Mouse (Mus musculus): Measurements from ENCODE around the gene Trim2. TPM values are rescaled to one million over a fixed set of nuclear protein-coding genes. Genes with fewer than 3 reads are reported as not detected.

Trim2 gene
- polyA plus RNA-seq, 1 experiment, result 3.2 TPM

DNA sequence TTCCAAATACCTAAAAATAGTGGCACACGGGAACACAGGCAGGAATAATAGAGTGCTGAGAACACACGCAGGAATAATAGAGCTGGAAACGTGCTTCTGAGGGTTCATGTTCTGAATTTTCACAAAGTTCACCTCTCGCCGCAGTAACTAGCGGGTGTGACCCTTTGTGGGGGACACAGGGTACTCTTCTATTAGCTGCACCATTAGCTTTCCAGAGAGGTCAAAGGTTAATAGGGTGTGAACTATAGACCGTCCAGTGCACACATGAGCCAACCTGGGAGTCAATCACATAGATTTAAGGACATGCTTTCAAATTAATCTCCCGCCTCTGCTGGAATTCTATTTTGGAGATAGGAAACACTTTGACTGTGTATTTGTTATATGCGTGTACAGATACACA lies 11.9 kb downstream of the Trim2 start:
- no peak overlapping the region for H3K4me3 ChIP-seq
- no peak for TF ChIP-seq CEBPB (IDR thresholded peaks at IDR 0.05; ENCODE audit: insufficient read depth, poor library complexity, severe bottlenecking)
- TF ChIP-seq TCF12 (IDR thresholded peaks at IDR 0.05; ENCODE audit: insufficient read depth, poor library complexity, severe bottlenecking), result no peak
- TF ChIP-seq SRF (IDR thresholded peaks at IDR 0.05; ENCODE audit: control insufficient read depth, insufficient read length, low read depth), result no peak
- TF ChIP-seq MYOG (IDR thresholded peaks at IDR 0.05; ENCODE audit: control insufficient read depth in 1 of 3, insufficient read depth in 1 of 3, insufficient read length in 2 of 3, low read depth in 2 of 3), result no peak
- no peak for TF ChIP-seq USF1 (IDR thresholded peaks at IDR 0.05; ENCODE audit: low read depth)
- TF ChIP-seq TCF3 (IDR thresholded peaks at IDR 0.05; ENCODE audit: insufficient read length, low read depth), result no peak
- TF ChIP-seq REST (IDR thresholded peaks at IDR 0.05; ENCODE audit: insufficient read depth, insufficient read length), result no peak
- TF ChIP-seq MYOD1 (IDR thresholded peaks at IDR 0.05; ENCODE audit: control insufficient read depth in 1 of 3, insufficient read length in 2 of 3, low read depth in 2 of 3), result no peak
- no peak for TF ChIP-seq E2F4 (IDR thresholded peaks at IDR 0.05; ENCODE audit: insufficient read depth)
- TF ChIP-seq MAX (IDR thresholded peaks at IDR 0.05; ENCODE audit: low read depth), result no peak
- TF ChIP-seq POLR2A (IDR thresholded peaks at IDR 0.05; ENCODE audit: insufficient read length, low read depth), result no peak
- no peak for TF ChIP-seq POLR2AphosphoS2 (IDR thresholded peaks at IDR 0.05; ENCODE audit: insufficient read length, low read depth)

DNA sequence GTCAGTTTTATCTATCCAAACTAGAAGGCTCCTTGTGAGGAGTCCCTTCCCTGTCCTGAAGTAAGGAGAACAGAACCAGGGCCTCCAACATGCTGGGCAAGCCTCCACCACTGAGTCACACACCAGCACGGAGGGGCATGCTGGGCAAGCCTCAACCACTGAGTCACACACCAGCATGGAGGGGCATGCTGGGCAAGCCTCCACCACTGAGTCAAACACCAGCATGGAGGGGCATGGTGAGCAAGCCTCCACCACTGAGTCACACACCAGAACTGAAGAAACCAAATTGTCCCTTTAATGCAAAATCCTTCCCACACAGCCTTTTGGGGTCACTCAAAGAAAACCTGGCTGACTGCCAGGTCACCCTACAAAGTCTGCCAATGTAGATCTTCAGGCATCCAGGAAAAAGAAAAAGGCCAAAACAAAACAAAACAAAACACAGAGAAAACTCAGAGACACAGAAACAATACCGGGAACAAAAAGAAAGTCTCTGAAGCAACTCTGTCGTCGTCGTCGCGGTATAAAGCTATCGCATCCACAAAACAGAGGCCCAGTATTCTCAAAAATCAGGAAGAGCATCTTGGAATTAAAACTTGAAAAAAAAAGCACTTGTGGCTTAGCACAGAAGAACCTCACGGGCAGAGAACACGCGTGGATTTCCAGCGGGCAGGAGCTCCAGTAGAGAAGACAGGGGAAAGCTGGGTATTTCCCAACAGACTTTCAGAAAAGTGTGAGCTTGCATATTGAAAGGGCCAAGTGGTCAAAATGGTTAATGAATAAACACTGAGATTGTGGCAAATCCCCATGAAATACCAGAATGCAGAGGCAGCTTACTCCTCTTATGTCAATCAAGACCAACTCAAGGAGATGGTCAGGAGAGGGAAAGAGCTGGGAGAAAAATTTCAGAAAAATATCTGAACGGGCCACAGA lies 12.7 kb downstream of the Trim2 start:
- H3K79me2 ChIP-seq (ENCODE audit: control insufficient read depth, insufficient read depth), result no peaks in the 10 kb centered on the region
- H3K4me2 ChIP-seq (ENCODE audit: low read depth), result peak overlapping the region; percentile 27
- TF ChIP-seq MAX (IDR thresholded peaks at IDR 0.05; ENCODE audit: low read depth), result no peak
- TF ChIP-seq CEBPB (IDR thresholded peaks at IDR 0.05; ENCODE audit: insufficient read depth, poor library complexity, severe bottlenecking), result no peak
- TF ChIP-seq E2F4 (IDR thresholded peaks at IDR 0.05; ENCODE audit: insufficient read depth), result no peak
- no peak for TF ChIP-seq TCF3 (IDR thresholded peaks at IDR 0.05; ENCODE audit: insufficient read length, low read depth)
- no peak for TF ChIP-seq POLR2A (IDR thresholded peaks at IDR 0.05; ENCODE audit: insufficient read length, low read depth)
- no peak for TF ChIP-seq USF1 (IDR thresholded peaks at IDR 0.05; ENCODE audit: low read depth)
- no peak for TF ChIP-seq SRF (IDR thresholded peaks at IDR 0.05; ENCODE audit: control insufficient read depth, insufficient read length, low read depth)
- no peak for TF ChIP-seq TCF12 (IDR thresholded peaks at IDR 0.05; ENCODE audit: insufficient read depth, poor library complexity, severe bottlenecking)
- TF ChIP-seq MYOD1 (IDR thresholded peaks at IDR 0.05; ENCODE audit: control insufficient read depth in 1 of 3, insufficient read length in 2 of 3, low read depth in 2 of 3), result no peak
- TF ChIP-seq REST (IDR thresholded peaks at IDR 0.05; ENCODE audit: insufficient read depth, insufficient read length), result no peak
- TF ChIP-seq MYOG (IDR thresholded peaks at IDR 0.05; ENCODE audit: control insufficient read depth in 1 of 3, insufficient read depth in 1 of 3, insufficient read length in 2 of 3, low read depth in 2 of 3), result no peak
- no peak for TF ChIP-seq POLR2AphosphoS2 (IDR thresholded peaks at IDR 0.05; ENCODE audit: insufficient read length, low read depth)
- no peak overlapping the region for H3ac ChIP-seq (ENCODE audit: control insufficient read depth, insufficient read length)
- no peaks in the 10 kb centered on the region for H3K27me3 ChIP-seq (ENCODE audit: control insufficient read depth, insufficient read depth, insufficient read length)
- H3K36me3 ChIP-seq (ENCODE audit: control insufficient read depth, insufficient read depth), result no peaks in the 10 kb centered on the region
- H3K4me3 ChIP-seq, result no peak overlapping the region

More for the DNA sequence above, 11.9 kb downstream of the Trim2 start:
- H3K36me3 ChIP-seq (ENCODE audit: control insufficient read depth, insufficient read depth), result no peaks in the 10 kb centered on the region
- H3K79me2 ChIP-seq (ENCODE audit: control insufficient read depth, insufficient read depth), result no peaks in the 10 kb centered on the region
- no peak overlapping the region for H3K4me2 ChIP-seq (ENCODE audit: low read depth)
- no peaks in the 10 kb centered on the region for H3K27me3 ChIP-seq (ENCODE audit: control insufficient read depth, insufficient read depth, insufficient read length)
- H3ac ChIP-seq (ENCODE audit: control insufficient read depth, insufficient read length), result no peak overlapping the region

DNA sequence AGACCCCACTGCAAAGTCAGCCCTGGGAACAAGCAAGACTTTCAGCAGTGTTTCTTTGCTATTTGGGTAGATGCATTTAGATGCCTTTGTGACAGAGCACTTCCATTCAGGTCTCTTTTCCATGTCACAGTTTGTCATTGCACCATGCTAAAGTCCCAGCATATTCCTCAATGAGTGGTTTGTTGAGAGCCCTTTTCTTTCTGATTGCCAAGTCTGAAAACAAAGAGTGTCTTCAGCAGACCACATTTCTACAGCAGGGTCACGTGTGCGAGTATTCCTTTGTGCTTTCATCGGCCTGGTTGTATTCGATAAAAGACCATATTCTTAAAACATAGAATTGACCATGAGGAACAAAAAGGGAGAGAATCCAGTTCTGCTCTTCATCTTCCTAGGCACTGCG lies 14.4 kb downstream of the Trim2 start:
- Histone ChIP-seq H3K36me3 (ENCODE audit: control insufficient read depth, insufficient read depth) (no peaks in the 10 kb centered on the region), H3K79me2 (ENCODE audit: control insufficient read depth, insufficient read depth) (no peaks in the 10 kb centered on the region), H3K4me3 (no peak overlapping the region), H3K4me2 (ENCODE audit: low read depth) (no peak overlapping the region), H3ac (ENCODE audit: control insufficient read depth, insufficient read length) (no peak overlapping the region), H3K27me3 (ENCODE audit: control insufficient read depth, insufficient read depth, insufficient read length) (no peaks in the 10 kb centered on the region)
- TF ChIP-seq MYOG (IDR thresholded peaks at IDR 0.05; ENCODE audit: control insufficient read depth in 1 of 3, insufficient read depth in 1 of 3, insufficient read length in 2 of 3, low read depth in 2 of 3) (no peak), TCF3 (IDR thresholded peaks at IDR 0.05; ENCODE audit: insufficient read length, low read depth) (no peak), POLR2AphosphoS2 (IDR thresholded peaks at IDR 0.05; ENCODE audit: insufficient read length, low read depth) (no peak)

DNA sequence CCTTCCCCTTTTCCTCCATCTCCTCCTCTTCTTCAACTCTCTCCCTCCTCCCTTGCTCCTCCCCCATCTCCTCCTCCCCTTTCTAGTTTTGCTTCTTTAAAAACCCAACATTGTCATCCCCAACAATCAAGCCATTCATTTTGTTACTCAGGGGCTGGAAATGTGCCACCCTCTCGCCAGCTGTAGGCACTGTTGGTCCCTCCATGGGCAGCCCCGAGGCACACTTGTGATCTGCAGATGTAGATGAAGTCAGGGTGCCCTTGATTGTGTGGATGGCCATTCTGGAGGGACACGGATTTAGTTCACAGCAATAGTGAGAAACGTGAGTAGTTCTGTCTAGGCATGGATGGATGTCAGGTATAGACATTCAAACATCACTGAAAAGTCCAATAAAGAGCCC lies 17.7 kb downstream of the Trim2 start:
- no peak overlapping the region for H3K4me2 ChIP-seq (ENCODE audit: low read depth)
- no peak overlapping the region for H3K4me3 ChIP-seq
- H3K36me3 ChIP-seq (ENCODE audit: control insufficient read depth, insufficient read depth), result no peaks in the 10 kb centered on the region
- TF ChIP-seq TCF12 (IDR thresholded peaks at IDR 0.05; ENCODE audit: insufficient read depth, poor library complexity, severe bottlenecking) (no peak), CEBPB (IDR thresholded peaks at IDR 0.05; ENCODE audit: insufficient read depth, poor library complexity, severe bottlenecking) (no peak), REST (IDR thresholded peaks at IDR 0.05; ENCODE audit: insufficient read depth, insufficient read length) (no peak), USF1 (IDR thresholded peaks at IDR 0.05; ENCODE audit: low read depth) (no peak), SRF (IDR thresholded peaks at IDR 0.05; ENCODE audit: control insufficient read depth, insufficient read length, low read depth) (no peak), MYOD1 (IDR thresholded peaks at IDR 0.05; ENCODE audit: control insufficient read depth in 1 of 3, insufficient read length in 2 of 3, low read depth in 2 of 3) (no peak), E2F4 (IDR thresholded peaks at IDR 0.05; ENCODE audit: insufficient read depth) (no peak), MAX (IDR thresholded peaks at IDR 0.05; ENCODE audit: low read depth) (no peak), POLR2A (IDR thresholded peaks at IDR 0.05; ENCODE audit: insufficient read length, low read depth) (no peak), POLR2AphosphoS2 (IDR thresholded peaks at IDR 0.05; ENCODE audit: insufficient read length, low read depth) (no peak), MYOG (IDR thresholded peaks at IDR 0.05; ENCODE audit: control insufficient read depth in 1 of 3, insufficient read depth in 1 of 3, insufficient read length in 2 of 3, low read depth in 2 of 3) (no peak), TCF3 (IDR thresholded peaks at IDR 0.05; ENCODE audit: insufficient read length, low read depth) (no peak)
- H3ac ChIP-seq (ENCODE audit: control insufficient read depth, insufficient read length), result no peak overlapping the region
- H3K79me2 ChIP-seq (ENCODE audit: control insufficient read depth, insufficient read depth), result no peaks in the 10 kb centered on the region
- no peaks in the 10 kb centered on the region for H3K27me3 ChIP-seq (ENCODE audit: control insufficient read depth, insufficient read depth, insufficient read length)

Data from myocyte (in vitro differentiated cells).